ENCODE assay signal across 32 mouse cellular contexts in genomic region chr14:22530706-22531105, GRCm38 (mm10).
"Had no signal": no experiment of that assay in that cellular context is flagged by ENCODE, and none has a peak within 500 bp of the region (broad histone marks: within the 10 kb centered on the region; RNA-seq: fewer than 3 reads in every experiment).

No protein-coding gene starts in this region.

- H3K4me1 ChIP-seq: limb, embryonic 12.5 days; limb, embryonic 15.5 days; liver, embryonic 12.5 days; liver, embryonic 13.5 days; liver, embryonic 15.5 days; lung, embryonic 15.5 days; megakaryocyte, embryonic 14.5 days; midbrain, embryonic 10.5 days; midbrain, embryonic 12.5 days; midbrain, embryonic 13.5 days; midbrain, embryonic 15.5 days; neural tube, embryonic 12.5 days; neural tube, embryonic 13.5 days had no signal

- ATAC-seq: liver, embryonic 12.5 days; liver, postnatal 0 days; lung, postnatal 0 days; midbrain, embryonic 13.5 days; midbrain, embryonic 15.5 days; midbrain, embryonic 16.5 days had no signal

- H3K4me2 ChIP-seq: limb, embryonic 12.5 days; limb, embryonic 13.5 days; limb, embryonic 15.5 days; liver, embryonic 11.5 days; liver, embryonic 12.5 days; liver, embryonic 13.5 days; liver, embryonic 15.5 days; lung, embryonic 14.5 days; lung, embryonic 15.5 days; midbrain, embryonic 12.5 days; midbrain, embryonic 13.5 days; midbrain, embryonic 15.5 days; neural tube, embryonic 12.5 days; neural tube, embryonic 13.5 days had no signal

- DNase-seq: left cerebral cortex, postnatal 4 days; liver; liver, embryonic 13.5 days; liver, postnatal 0 days; lung, adult 18-20 months; lung, adult 2 months; lung, embryonic 14.5 days; lung, postnatal 10 days; lung, postnatal 14 days; lung, postnatal 36 days; lung, postnatal 4 days; midbrain, embryonic 14.5 days had no signal

- H3K4me3 ChIP-seq: limb, embryonic 10.5 days; limb, embryonic 12.5 days; limb, embryonic 13.5 days; limb, embryonic 15.5 days; liver, embryonic 12.5 days; liver, embryonic 13.5 days; liver, embryonic 15.5 days; lung, embryonic 15.5 days; megakaryocyte, embryonic 14.5 days; midbrain, embryonic 10.5 days; midbrain, embryonic 12.5 days; midbrain, embryonic 13.5 days; midbrain, embryonic 15.5 days; myocyte; neural tube, embryonic 12.5 days; neural tube, embryonic 13.5 days had no signal

- H3K36me3 ChIP-seq: limb, embryonic 10.5 days; limb, embryonic 12.5 days; limb, embryonic 13.5 days; limb, embryonic 15.5 days; liver, embryonic 12.5 days; liver, embryonic 13.5 days; liver, embryonic 15.5 days; lung, embryonic 15.5 days; midbrain, embryonic 10.5 days; midbrain, embryonic 12.5 days; midbrain, embryonic 13.5 days; midbrain, embryonic 15.5 days; neural tube, embryonic 12.5 days; neural tube, embryonic 13.5 days had no signal

- H3K9ac ChIP-seq: limb, embryonic 12.5 days; limb, embryonic 13.5 days; limb, embryonic 15.5 days; liver, embryonic 12.5 days; liver, embryonic 13.5 days; liver, embryonic 14.5 days; liver, embryonic 15.5 days; liver, postnatal 0 days; lung, embryonic 14.5 days; lung, embryonic 15.5 days; midbrain, embryonic 12.5 days; midbrain, embryonic 13.5 days; midbrain, embryonic 15.5 days; neural tube, embryonic 12.5 days; neural tube, embryonic 13.5 days had no signal

- H3K27ac ChIP-seq: limb, embryonic 10.5 days; limb, embryonic 12.5 days; limb, embryonic 13.5 days; limb, embryonic 15.5 days; liver, embryonic 12.5 days; liver, embryonic 13.5 days; liver, embryonic 14.5 days; liver, embryonic 15.5 days; lung, embryonic 15.5 days; macrophage; midbrain, embryonic 10.5 days; midbrain, embryonic 12.5 days; midbrain, embryonic 13.5 days; midbrain, embryonic 15.5 days; neural tube, embryonic 12.5 days; neural tube, embryonic 13.5 days had no signal

- H3K9me3 ChIP-seq: limb, embryonic 10.5 days; limb, embryonic 12.5 days; limb, embryonic 13.5 days; limb, embryonic 15.5 days; liver, embryonic 12.5 days; liver, embryonic 13.5 days; liver, embryonic 15.5 days; lung, embryonic 15.5 days; megakaryocyte, embryonic 14.5 days; midbrain, embryonic 10.5 days; midbrain, embryonic 12.5 days; midbrain, embryonic 13.5 days; midbrain, embryonic 15.5 days; neural tube, embryonic 12.5 days; neural tube, embryonic 13.5 days had no signal

- H3K27me3 ChIP-seq: limb, embryonic 12.5 days; limb, embryonic 13.5 days; limb, embryonic 15.5 days; liver, embryonic 12.5 days; liver, embryonic 13.5 days; liver, embryonic 15.5 days; lung, embryonic 15.5 days; megakaryocyte, embryonic 14.5 days; midbrain, embryonic 12.5 days; midbrain, embryonic 13.5 days; midbrain, embryonic 15.5 days; neural tube, embryonic 12.5 days; neural tube, embryonic 13.5 days had no signal
